Mouse (Mus musculus): ENCODE results near the gene Iqgap2. TPM values are rescaled to one million over a fixed set of nuclear protein-coding genes. Genes with fewer than 3 reads are reported as not detected.
A peak's percentile ranks its signal among the peaks of the same experiment; 100 is the strongest.

The Iqgap2 gene
- total and polyA plus RNA-seq, 2 experiments from 2014 or later: 2.1 to 6.0 TPM

DNA sequence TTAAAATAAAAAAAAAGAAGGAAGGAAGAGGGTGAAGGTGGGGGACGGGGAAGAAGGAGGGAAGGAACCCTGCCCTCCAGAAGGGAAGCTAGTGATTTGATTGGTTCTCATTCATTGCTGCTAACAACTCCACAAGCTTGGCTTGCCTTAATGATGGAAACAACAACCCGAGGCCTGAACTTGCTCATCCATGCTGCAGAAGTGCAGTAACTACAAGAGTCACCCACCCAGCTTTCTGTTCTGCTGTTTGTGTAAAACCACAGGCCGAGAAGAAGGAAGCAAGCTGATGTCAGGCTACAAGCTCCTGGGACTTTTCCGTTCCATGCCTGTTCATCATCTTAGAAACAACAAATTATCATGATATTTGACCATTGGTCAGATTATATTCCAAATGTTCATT is 176.4 kb downstream of the Iqgap2 start:
- Histone ChIP-seq H3K27me3 (ENCODE audit: insufficient read depth, low read length) (no peaks in the 10 kb centered on the region), H3K4me2 (ENCODE audit: low read depth) (no peak overlapping the region), H3K9ac (no peak overlapping the region), H3K36me3 (ENCODE audit: insufficient read depth) (no peaks in the 10 kb centered on the region), H3K4me3 (ENCODE audit: low read depth, low read length) (no peak overlapping the region), H3K27ac (ENCODE audit: low read depth, low read length) (no peak overlapping the region), H3K9me3 (ENCODE audit: low read length) (no peaks in the 10 kb centered on the region), H3K4me1 (ENCODE audit: insufficient read depth) (no peaks in the 10 kb centered on the region)
- TF ChIP-seq CTCF (IDR thresholded peaks at IDR 0.05; ENCODE audit: low read depth): no peak
- ATAC-seq (no peak), DNase-seq (no peak)
- 79% methylated on average over 4 of the region's 4 CpGs for WGBS

DNA sequence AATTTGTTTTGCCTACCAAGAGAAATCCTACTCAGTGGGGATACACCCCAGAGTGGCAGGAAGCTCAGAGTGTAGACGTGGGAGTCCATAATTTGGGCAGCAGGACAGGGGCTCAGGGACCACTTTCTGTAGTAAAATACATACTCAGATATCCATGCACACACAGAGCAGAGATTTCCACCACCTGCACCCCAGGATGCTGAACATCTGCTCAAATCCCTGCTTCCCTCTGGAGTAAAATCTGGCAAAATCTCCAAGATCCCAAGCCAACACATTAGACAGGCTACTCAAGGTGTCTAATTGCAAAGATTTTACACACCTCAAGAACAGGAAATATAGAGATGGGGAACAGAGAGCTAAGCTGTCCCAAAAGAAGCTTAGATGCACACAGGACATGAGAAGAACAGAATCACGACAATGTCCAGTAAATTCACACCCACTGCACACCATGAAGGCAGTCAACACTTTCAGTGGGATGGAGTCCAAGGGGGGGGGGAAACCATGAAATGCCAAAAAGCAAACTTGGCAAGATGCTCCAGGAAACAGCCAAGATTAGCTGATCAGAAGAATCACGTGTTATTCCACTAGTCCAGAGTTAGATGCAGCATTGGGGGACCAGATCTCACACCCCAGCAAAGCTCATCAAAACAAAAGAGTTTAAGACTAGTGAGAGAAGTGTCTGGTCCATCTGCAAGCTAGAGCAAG is 177.3 kb downstream of the Iqgap2 start:
- Histone ChIP-seq H3K27ac (ENCODE audit: low read depth, low read length) (no peak overlapping the region), H3K4me1 (ENCODE audit: insufficient read depth) (no peaks in the 10 kb centered on the region), H3K27me3 (ENCODE audit: insufficient read depth, low read length) (no peaks in the 10 kb centered on the region), H3K4me2 (ENCODE audit: low read depth) (no peak overlapping the region), H3K9me3 (ENCODE audit: low read length) (no peaks in the 10 kb centered on the region), H3K4me3 (ENCODE audit: low read depth, low read length) (no peak overlapping the region), H3K9ac (no peak overlapping the region), H3K36me3 (ENCODE audit: insufficient read depth) (no peaks in the 10 kb centered on the region)
- DNase-seq (peak; percentile 49), ATAC-seq (no peak)
- 46% methylated on average over 3 of the region's 3 CpGs for WGBS
- TF ChIP-seq CTCF (IDR thresholded peaks at IDR 0.05; ENCODE audit: low read depth): no peak

DNA sequence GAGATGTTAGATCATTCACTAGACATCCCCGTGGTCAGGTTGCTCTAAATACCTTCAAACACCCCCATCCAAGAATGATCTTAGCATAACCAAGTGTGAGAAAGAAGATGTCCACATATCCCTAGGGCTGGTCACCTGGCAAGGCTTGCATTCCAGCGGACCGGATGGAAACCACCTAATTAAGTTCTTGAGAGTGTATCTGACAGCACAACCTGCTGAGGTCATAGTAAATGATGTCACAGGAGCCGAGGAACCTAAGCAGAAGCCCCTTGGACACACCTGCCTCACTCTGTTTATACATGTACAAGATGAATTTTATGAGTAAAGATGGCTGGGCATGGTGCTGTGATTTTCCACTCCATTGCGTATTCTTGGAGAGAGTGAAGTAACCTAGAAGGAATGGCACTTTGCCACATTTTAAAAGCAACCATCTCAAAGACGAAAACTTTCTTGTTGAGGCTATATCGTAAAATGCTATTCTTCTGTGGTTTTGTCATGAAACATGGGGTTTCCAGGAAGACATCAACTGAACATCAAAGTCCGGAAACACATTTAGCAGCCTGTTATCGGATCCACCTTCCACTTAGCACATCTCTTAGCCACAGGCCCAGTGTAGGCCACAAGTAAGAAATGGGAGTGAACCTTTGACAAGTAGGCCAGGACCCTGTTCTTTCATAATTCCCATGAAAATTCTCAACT is 179.0 kb downstream of the Iqgap2 start:
- Histone ChIP-seq H3K36me3 (ENCODE audit: insufficient read depth) (no peaks in the 10 kb centered on the region), H3K27me3 (ENCODE audit: insufficient read depth, low read length) (no peaks in the 10 kb centered on the region), H3K4me1 (ENCODE audit: insufficient read depth) (no peaks in the 10 kb centered on the region), H3K9ac (no peak overlapping the region), H3K27ac (ENCODE audit: low read depth, low read length) (no peak overlapping the region), H3K9me3 (ENCODE audit: low read length) (no peaks in the 10 kb centered on the region), H3K4me3 (ENCODE audit: low read depth, low read length) (no peak overlapping the region), H3K4me2 (ENCODE audit: low read depth) (no peak overlapping the region)
- DNase-seq: no peak
- WGBS: 93% methylated on average over 9 of the region's 9 CpGs
- no peak for ATAC-seq
- no peak for TF ChIP-seq CTCF (IDR thresholded peaks at IDR 0.05; ENCODE audit: low read depth)

DNA sequence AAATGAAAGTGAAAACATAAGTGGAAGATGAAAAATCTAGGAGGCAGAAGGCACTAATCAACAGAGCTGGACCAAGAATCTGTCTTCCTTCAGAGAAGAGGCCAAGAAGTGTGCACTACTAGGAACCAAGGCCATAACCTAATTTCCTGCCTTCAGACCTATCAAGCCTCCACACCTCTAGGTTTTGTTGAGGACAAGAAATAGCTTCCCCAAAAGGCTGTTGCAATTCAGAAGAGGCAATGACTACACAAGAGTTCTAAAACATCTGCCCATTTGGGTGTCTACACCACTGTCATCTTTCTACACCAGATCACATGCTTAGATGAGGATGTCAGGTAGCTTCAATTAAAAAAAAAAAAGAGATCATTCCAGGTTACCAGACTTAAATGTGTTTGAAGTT is 179.7 kb downstream of the Iqgap2 start:
- ATAC-seq (no peak), DNase-seq (no peak)
- Histone ChIP-seq H3K36me3 (ENCODE audit: insufficient read depth) (no peaks in the 10 kb centered on the region), H3K4me1 (ENCODE audit: insufficient read depth) (no peaks in the 10 kb centered on the region), H3K27ac (ENCODE audit: low read depth, low read length) (no peak overlapping the region), H3K4me2 (ENCODE audit: low read depth) (no peak overlapping the region), H3K9ac (no peak overlapping the region), H3K27me3 (ENCODE audit: insufficient read depth, low read length) (no peaks in the 10 kb centered on the region), H3K9me3 (ENCODE audit: low read length) (no peaks in the 10 kb centered on the region), H3K4me3 (ENCODE audit: low read depth, low read length) (no peak overlapping the region)
- no peak for TF ChIP-seq CTCF (IDR thresholded peaks at IDR 0.05; ENCODE audit: low read depth)

DNA sequence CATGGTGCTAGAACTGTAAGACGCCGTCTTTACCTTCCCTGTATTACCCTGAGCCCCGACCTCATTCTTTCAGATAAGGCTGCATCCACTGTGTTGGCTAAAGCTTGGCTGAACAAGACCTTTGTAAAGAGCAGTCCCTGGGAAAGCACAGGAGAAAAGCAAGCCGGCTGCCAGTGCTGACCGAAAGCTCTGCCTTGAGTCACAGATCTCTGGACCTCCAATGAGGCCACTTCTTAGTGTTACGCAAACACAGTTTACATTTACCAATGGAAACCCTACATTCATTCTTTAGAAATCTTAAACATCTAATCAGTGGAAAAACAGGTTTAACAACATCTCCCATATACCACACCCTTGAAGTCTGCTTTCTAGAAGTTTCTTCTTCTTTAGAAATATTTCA is 186.1 kb downstream of the Iqgap2 start:
- no peaks in the 10 kb centered on the region for H3K27me3 ChIP-seq (ENCODE audit: insufficient read depth, low read length)
- WGBS: 93% methylated on average over 6 of the region's 6 CpGs
- H3K9me3 ChIP-seq (ENCODE audit: low read length): no peaks in the 10 kb centered on the region
- DNase-seq: no peak
- no peak overlapping the region for H3K4me3 ChIP-seq (ENCODE audit: low read depth, low read length)
- H3K4me1 ChIP-seq (ENCODE audit: insufficient read depth): no peaks in the 10 kb centered on the region
- TF ChIP-seq CTCF (IDR thresholded peaks at IDR 0.05; ENCODE audit: low read depth): no peak
- no peak overlapping the region for H3K4me2 ChIP-seq (ENCODE audit: low read depth)
- no peak overlapping the region for H3K27ac ChIP-seq (ENCODE audit: low read depth, low read length)
- no peak overlapping the region for H3K9ac ChIP-seq
- no peak for ATAC-seq
- H3K36me3 ChIP-seq (ENCODE audit: insufficient read depth): no peaks in the 10 kb centered on the region

DNA sequence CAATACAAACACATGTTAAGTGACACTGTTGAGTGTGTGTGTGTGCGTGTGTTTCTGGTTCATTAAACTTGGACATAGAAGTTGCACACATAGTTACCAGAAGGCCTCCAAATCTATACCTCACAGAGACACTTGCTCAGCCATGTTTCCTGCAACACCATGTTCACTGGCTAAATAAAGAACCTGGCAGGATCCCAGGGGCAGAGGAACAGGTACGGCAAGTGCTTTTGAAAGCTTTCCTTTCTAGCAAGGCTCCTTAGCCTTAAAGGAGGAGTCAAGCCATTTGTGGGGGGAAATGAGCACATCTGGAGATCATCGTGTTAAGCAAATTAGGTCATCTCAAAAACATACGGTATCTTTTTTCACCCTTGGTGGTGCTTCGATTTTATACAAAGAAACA is 188.3 kb downstream of the Iqgap2 start:
- WGBS: 79% methylated on average over 5 of the region's 5 CpGs
- no peaks in the 10 kb centered on the region for H3K9me3 ChIP-seq (ENCODE audit: low read length)
- no peaks in the 10 kb centered on the region for H3K27me3 ChIP-seq (ENCODE audit: insufficient read depth, low read length)
- H3K36me3 ChIP-seq (ENCODE audit: insufficient read depth): no peaks in the 10 kb centered on the region
- no peak overlapping the region for H3K4me3 ChIP-seq (ENCODE audit: low read depth, low read length)
- H3K4me1 ChIP-seq (ENCODE audit: insufficient read depth): no peaks in the 10 kb centered on the region
- DNase-seq: no peak
- H3K9ac ChIP-seq: no peak overlapping the region
- no peak overlapping the region for H3K27ac ChIP-seq (ENCODE audit: low read depth, low read length)
- no peak for ATAC-seq
- H3K4me2 ChIP-seq (ENCODE audit: low read depth): no peak overlapping the region
- TF ChIP-seq CTCF (IDR thresholded peaks at IDR 0.05; ENCODE audit: low read depth): no peak

DNA sequence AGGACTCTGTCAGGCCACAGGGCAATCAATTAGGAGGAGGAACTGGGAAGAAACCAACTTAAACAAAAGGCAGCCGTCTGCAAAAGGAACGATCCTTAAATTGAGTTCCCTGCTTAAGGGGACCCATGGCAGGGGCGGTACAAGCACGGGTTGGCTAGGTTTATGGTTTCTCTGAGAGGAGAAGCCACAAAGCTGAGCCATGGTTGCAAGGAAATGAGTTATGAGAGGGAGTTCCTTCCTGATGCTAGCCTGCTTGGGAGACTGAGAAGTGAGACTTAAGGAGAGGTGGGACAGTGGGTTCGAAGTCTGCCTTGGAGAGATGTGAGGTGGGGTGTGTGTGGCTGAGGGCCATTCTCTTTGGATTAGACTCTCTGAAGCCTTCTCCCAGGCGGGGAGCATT is 193.8 kb downstream of the Iqgap2 start:
- no peaks in the 10 kb centered on the region for H3K36me3 ChIP-seq (ENCODE audit: insufficient read depth)
- H3K9ac ChIP-seq: no peak overlapping the region
- no peak for ATAC-seq
- H3K27ac ChIP-seq (ENCODE audit: low read depth, low read length): no peak overlapping the region
- H3K4me2 ChIP-seq (ENCODE audit: low read depth): no peak overlapping the region
- no peaks in the 10 kb centered on the region for H3K4me1 ChIP-seq (ENCODE audit: insufficient read depth)
- H3K27me3 ChIP-seq (ENCODE audit: insufficient read depth, low read length): no peaks in the 10 kb centered on the region
- H3K4me3 ChIP-seq (ENCODE audit: low read depth, low read length): no peak overlapping the region
- 27% methylated on average over 6 of the region's 6 CpGs for WGBS
- no peak for DNase-seq
- H3K9me3 ChIP-seq (ENCODE audit: low read length): no peaks in the 10 kb centered on the region
- no peak for TF ChIP-seq CTCF (IDR thresholded peaks at IDR 0.05; ENCODE audit: low read depth)

Measured in forebrain, postnatal 0 days (tissue).